Mouse (Mus musculus): ENCODE results near the gene Itpr3.

- TF ChIP-seq POLR2A (IDR thresholded peaks at IDR 0.05; ENCODE audit: extremely low read depth, insufficient read depth, low read length) (no peak), CTCF (IDR thresholded peaks at IDR 0.05; ENCODE audit: extremely low read depth, insufficient read depth, low read length) (no peak)
These were observed 9.0 kb downstream of the Itpr3 start for GRCm38 (mm10) chr17:27066065-27066464.

All from cortical plate, adult 2 months (tissue).